Mouse (Mus musculus) limb, embryonic 14.5 days (tissue): ENCODE measurements at regions not wholly inside any gene's neighbourhood (a gene's known extent, or its start where the extent isn't known, plus 50 kb on each side); places are given as distances from the start of the nearest gene placed in this dataset.

ENCODE experiments used
- ATAC-seq: fragments of 200-750 bp; cut with Nextera tagmentation; 2 replicates; pipeline ENCODE4 v1.8.0; 2017; ENCODE audit warnings: low read depth, moderate number of reproducible peaks, moderate TSS enrichment; ENCODE audit not compliant: low FRiP score
- DNase-seq: peaks from one replicate; pipeline ENCODE4 v3.0.0-alpha.2; 2015; ENCODE audit warnings: low spot score
- H3K27ac ChIP-seq: fragments of 300-500 bp; sonication (generic); replicated peaks from 2 replicates; pipeline ENCODE4 v1.5.1; 2014; ENCODE audit warnings: low read depth, mild to moderate bottlenecking, low read length, moderate library complexity, mixed read lengths
- H3K27me3 ChIP-seq: fragments of 300-500 bp; sonication (generic); 2 replicates; pipeline ENCODE4 v1.6.1; 2014; ENCODE audit warnings: low read length, mixed read lengths; ENCODE audit not compliant: control insufficient read depth, insufficient read depth
- H3K36me3 ChIP-seq: fragments of 300-500 bp; sonication (generic); 2 replicates; pipeline ENCODE4 v1.6.1; 2014; ENCODE audit warnings: mild to moderate bottlenecking, low read length, moderate library complexity, mixed read lengths; ENCODE audit not compliant: control insufficient read depth, insufficient read depth
- H3K4me1 ChIP-seq: fragments of 300-500 bp; sonication (generic); 2 replicates; pipeline ENCODE4 v1.6.1; 2014; ENCODE audit warnings: antibody characterized with exemption, low read length, mixed read lengths; ENCODE audit not compliant: control insufficient read depth, insufficient read depth
- H3K4me2 ChIP-seq: fragments of 300-500 bp; sonication (generic); replicated peaks from 2 replicates; pipeline ENCODE4 v1.6.1; 2014; ENCODE audit warnings: low read depth, mild to moderate bottlenecking, low read length, moderate library complexity; ENCODE audit not compliant: severe bottlenecking
- H3K4me3 ChIP-seq: fragments of 300-500 bp; sonication (generic); replicated peaks from 2 replicates; pipeline ENCODE4 v1.5.1; 2014; ENCODE audit warnings: low read length
- H3K9ac ChIP-seq: fragments of 300-500 bp; sonication (generic); 2 replicates; pipeline ENCODE4 v1.6.1; 2014; ENCODE audit warnings: mild to moderate bottlenecking, low read depth, low read length, moderate library complexity; ENCODE audit not compliant: severe bottlenecking
- H3K9me3 ChIP-seq: fragments of 300-500 bp; sonication (generic); 2 replicates; pipeline ENCODE4 v1.6.1; 2016; ENCODE audit warnings: low read length; ENCODE audit not compliant: control insufficient read depth
- POLR2A ChIP-seq: fragments of 200-500 bp; IDR thresholded peaks from 2 replicates; pipeline ENCODE4 v1.8.0; 2012; ENCODE audit warnings: inconsistent platforms, mild to moderate bottlenecking, moderate library complexity, borderline replicate concordance; ENCODE audit not compliant: insufficient read depth, insufficient read length; ENCODE audit errors: extremely low read depth
- WGBS: fragments of 180-500 bp; shearing (Covaris S2); extraction: QIAGEN DNeasy Blood & Tissue Kit; methylation state at CpG from one replicate; pipeline ENCODE4 v1.1.7; 2014; 5-methylcytosine and 5-hydroxymethylcytosine counted together

DNA sequence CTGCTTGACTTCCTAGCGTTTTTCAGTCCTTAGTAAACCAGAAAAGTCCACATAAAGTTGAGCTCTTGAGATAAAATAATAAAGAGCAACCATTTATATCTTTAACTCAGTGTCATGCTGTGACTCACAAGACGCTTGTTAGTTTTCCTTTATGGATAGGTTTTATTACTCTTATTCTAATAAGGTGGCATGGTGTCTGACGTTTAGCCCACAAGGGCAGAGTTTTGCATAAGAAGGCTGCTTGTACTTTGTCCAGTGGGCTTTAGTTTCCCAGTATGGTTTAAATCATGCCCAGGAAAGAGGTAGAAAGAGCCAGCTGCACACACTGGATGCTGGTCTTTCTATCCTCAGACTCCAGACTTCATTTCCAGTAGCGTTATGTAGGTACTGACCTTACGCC is 332.4 kb upstream of the Prkd1 start:
- Histone ChIP-seq H3K4me2 (no peak overlapping the region), H3K9me3 (no peaks in the 10 kb centered on the region), H3K36me3 (no peaks in the 10 kb centered on the region), H3K27ac (no peak overlapping the region), H3K9ac (no peak overlapping the region), H3K27me3 (no peaks in the 10 kb centered on the region), H3K4me1 (no peaks in the 10 kb centered on the region), H3K4me3 (no peak overlapping the region)
- ATAC-seq (no peak), DNase-seq (no peak)
- no peak for TF ChIP-seq POLR2A
- 61% methylated on average over 5 of the region's 5 CpGs for WGBS

DNA sequence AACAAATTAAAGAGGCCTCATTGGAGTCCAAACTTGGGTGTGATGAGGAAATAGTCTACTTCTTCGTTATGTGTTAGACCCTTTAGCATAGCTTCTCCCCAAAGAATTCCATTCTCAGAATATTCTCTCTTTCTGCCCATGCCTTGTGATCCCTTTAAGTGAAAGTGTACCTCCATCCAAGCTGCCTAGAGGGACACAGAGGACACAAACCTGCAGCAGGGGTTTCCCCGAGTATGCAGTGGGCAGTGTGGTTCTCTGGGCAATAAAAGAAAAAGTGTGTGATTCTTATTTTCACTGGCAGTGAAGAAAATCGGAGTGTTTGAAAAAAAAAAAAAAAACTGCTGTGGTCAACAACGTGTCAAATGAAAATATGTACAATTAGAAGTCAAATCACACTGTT is 331.9 kb upstream of the Prkd1 start:
- no peaks in the 10 kb centered on the region for H3K27me3 ChIP-seq
- no peaks in the 10 kb centered on the region for H3K36me3 ChIP-seq
- H3K4me1 ChIP-seq, result no peaks in the 10 kb centered on the region
- H3K4me2 ChIP-seq, result no peak overlapping the region
- TF ChIP-seq POLR2A, result no peak
- H3K9ac ChIP-seq, result no peak overlapping the region
- H3K27ac ChIP-seq, result no peak overlapping the region
- DNase-seq (no peak), ATAC-seq (no peak)
- no peak overlapping the region for H3K4me3 ChIP-seq
- WGBS, result 67% methylated on average over 4 of the region's 4 CpGs
- no peaks in the 10 kb centered on the region for H3K9me3 ChIP-seq

GRCm38 (mm10) chr12:50970759-50971122 is 321.8 kb upstream of the Prkd1 start:
- 85% methylated on average over 1 of the region's 1 CpGs for WGBS
- H3K4me3 ChIP-seq, result no peak overlapping the region
- no peaks in the 10 kb centered on the region for H3K36me3 ChIP-seq
- H3K27ac ChIP-seq, result no peak overlapping the region
- ATAC-seq (no peak), DNase-seq (no peak)
- TF ChIP-seq POLR2A, result no peak
- H3K4me2 ChIP-seq, result no peak overlapping the region
- H3K9ac ChIP-seq, result no peak overlapping the region
- H3K9me3 ChIP-seq, result no peaks in the 10 kb centered on the region
- no peaks in the 10 kb centered on the region for H3K4me1 ChIP-seq
- H3K27me3 ChIP-seq, result no peaks in the 10 kb centered on the region

GRCm38 (mm10) chr12:50969887-50970758 is 321.2 kb upstream of the Prkd1 start:
- WGBS, result 85% methylated on average over 4 of the region's 4 CpGs
- ATAC-seq, result no peak
- Histone ChIP-seq H3K9me3 (no peaks in the 10 kb centered on the region), H3K27me3 (no peaks in the 10 kb centered on the region), H3K4me2 (no peak overlapping the region), H3K9ac (no peak overlapping the region), H3K4me1 (no peaks in the 10 kb centered on the region), H3K27ac (no peak overlapping the region), H3K36me3 (no peaks in the 10 kb centered on the region), H3K4me3 (no peak overlapping the region)
- DNase-seq, result no peak
- TF ChIP-seq POLR2A, result no peak

DNA sequence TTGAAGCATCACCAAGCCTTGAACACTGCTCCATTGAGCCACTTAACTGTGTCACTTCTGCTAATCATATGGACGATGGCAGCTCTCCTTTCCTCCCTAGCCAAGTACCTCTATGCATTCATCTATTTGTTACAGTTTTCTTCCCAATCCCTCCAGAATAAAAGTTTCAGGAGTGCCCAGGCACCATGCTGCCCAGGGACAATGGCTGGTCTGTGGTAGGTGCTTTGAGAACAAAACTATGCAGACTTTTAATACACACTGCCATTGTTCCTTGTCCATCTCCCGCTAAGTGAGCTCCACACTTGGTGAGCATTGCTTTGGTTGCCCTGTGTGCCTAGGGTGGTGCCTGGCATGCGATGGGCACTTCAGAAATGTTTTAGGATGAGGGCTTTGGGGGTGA is 320.5 kb upstream of the Prkd1 start:
- WGBS, result 70% methylated on average over 3 of the region's 3 CpGs

More for the DNA sequence above, 320.5 kb upstream of the Prkd1 start:
- no peaks in the 10 kb centered on the region for H3K4me1 ChIP-seq
- no peak overlapping the region for H3K27ac ChIP-seq
- H3K4me2 ChIP-seq, result no peak overlapping the region
- H3K4me3 ChIP-seq, result no peak overlapping the region
- DNase-seq (no peak), ATAC-seq (no peak)
- no peak for TF ChIP-seq POLR2A
- no peak overlapping the region for H3K9ac ChIP-seq
- H3K27me3 ChIP-seq, result no peaks in the 10 kb centered on the region
- no peaks in the 10 kb centered on the region for H3K9me3 ChIP-seq
- no peaks in the 10 kb centered on the region for H3K36me3 ChIP-seq
